ENCODE assay signal across 8 mouse cellular contexts in the genomic region with DNA sequence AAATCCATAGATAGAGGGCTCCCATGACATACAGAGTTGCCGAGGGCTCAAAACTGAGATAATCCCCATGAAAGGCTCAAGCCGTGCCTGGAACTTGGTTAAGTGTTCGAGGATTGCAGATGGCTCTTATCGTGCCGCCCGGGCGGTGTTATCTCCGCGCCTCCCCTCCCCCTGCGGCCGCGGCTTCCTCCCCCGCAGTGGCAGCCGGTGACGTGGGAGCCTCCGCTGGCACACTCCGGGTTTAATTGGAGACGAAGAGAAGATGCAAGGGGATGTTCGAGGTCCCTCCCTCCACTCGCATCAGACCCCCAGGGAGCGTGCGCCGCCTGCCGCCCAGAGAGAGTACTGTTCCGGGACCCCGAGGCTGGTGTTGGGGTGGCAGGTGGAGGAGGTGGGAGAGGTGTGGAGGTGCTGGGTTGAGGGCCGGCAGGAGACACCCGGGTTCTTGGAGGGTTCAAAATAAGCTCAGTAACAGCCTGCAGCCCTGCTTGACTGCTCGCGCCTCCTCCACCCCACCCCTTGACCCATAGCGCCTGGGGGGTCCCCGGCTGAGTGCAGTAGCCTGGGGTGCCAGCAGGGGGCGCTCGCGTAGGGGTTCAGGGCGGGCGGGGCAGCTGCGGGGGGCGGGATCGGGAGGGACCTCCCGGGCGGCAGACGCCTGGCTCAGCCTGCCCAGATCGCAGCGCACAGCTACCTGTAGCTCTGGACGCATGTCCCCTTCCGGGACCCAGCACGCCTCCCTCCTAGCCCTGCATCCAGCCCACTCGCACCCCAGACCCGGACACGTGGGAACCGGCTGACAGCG. TPM values are rescaled to one million over a fixed set of nuclear protein-coding genes. Genes with fewer than 3 reads are reported as not detected.
A peak's percentile ranks its signal among the peaks of the same experiment; 100 is the strongest.
DNase-seq lines count a peak whose midpoint lies in the region; ATAC-seq lines count a peak whose summit lies in the region.

A gene (plus strand): TSS at position 244 of the 805 bp plus-strand sequence.

- peaks cover 77% of the 10 kb centered on the region for H3K27me3 ChIP-seq in forebrain, embryonic 10.5 days (ENCODE audit: poor library complexity, severe bottlenecking)
- peaks cover 49% of the 10 kb centered on the region for H3K27me3 ChIP-seq in hindbrain, embryonic 14.5 days (ENCODE audit: control insufficient read depth, insufficient read depth, low read length)

- peak within 1 kb of the TSS; percentile 35 for H3K4me2 ChIP-seq in hindbrain, embryonic 14.5 days (replicated peaks)

- no peak within 1 kb of the TSS for H3K27ac ChIP-seq in brown adipose tissue, adult 24 weeks (replicated peaks; ENCODE audit: low read depth, low read length)
- H3K27ac ChIP-seq in forebrain, embryonic 10.5 days, result no peak within 1 kb of the TSS
- H3K27ac ChIP-seq in hindbrain, embryonic 14.5 days, result no peak within 1 kb of the TSS

- H3K4me3 ChIP-seq in brown adipose tissue, adult 24 weeks (ENCODE audit: insufficient read depth, low read depth, low read length), result peak within 1 kb of the TSS; percentile 38
- H3K4me3 ChIP-seq in forebrain, embryonic 10.5 days, result peak within 1 kb of the TSS; percentile 45
- peak within 1 kb of the TSS; percentile 19 for H3K4me3 ChIP-seq in hindbrain, embryonic 14.5 days (replicated peaks; ENCODE audit: low read length)

- WGBS in forebrain, embryonic 10.5 days, result 2% methylated on average over 50 of the region's 53 CpGs
- 1% methylated on average over 52 of the region's 53 CpGs for WGBS in hindbrain, embryonic 14.5 days

- DNase-seq in MN1 (ENCODE audit: low spot score), result peak; percentile 49
- DNase-seq in forebrain, embryonic 10.5 days (ENCODE audit: extremely low spot score, low spot score), result peak; percentile 53
- no peak for DNase-seq in hindbrain, embryonic 14.5 days (ENCODE audit: low spot score)
- DNase-seq in left cerebral cortex, adult 18-20 months (ENCODE audit: low spot score in 2 of 2), result peak; percentile 79 to 83
- DNase-seq in lung, postnatal 25 days (ENCODE audit: low spot score), result peak; percentile 42
- DNase-seq in retina, postnatal 1 day, result peak; percentile 77
- peak; percentile 92 to 94 for DNase-seq in thymus, postnatal 36 days

- no peaks in the 10 kb centered on the region for H3K36me3 ChIP-seq in forebrain, embryonic 10.5 days (replicated peaks)
- no peaks in the 10 kb centered on the region for H3K36me3 ChIP-seq in hindbrain, embryonic 14.5 days (replicated peaks; ENCODE audit: control insufficient read depth, insufficient read depth)

- H3K9me3 ChIP-seq in forebrain, embryonic 10.5 days, result no peaks in the 10 kb centered on the region
- H3K9me3 ChIP-seq in hindbrain, embryonic 14.5 days (ENCODE audit: control insufficient read depth, low read length), result no peaks in the 10 kb centered on the region

- H3K4me1 ChIP-seq in brown adipose tissue, adult 24 weeks (ENCODE audit: control insufficient read depth, insufficient read depth, insufficient read length, low read length), result peaks cover 2% of the 10 kb centered on the region; the same call in 1 of the 2 replicates
- peaks cover 15% of the 10 kb centered on the region for H3K4me1 ChIP-seq in forebrain, embryonic 10.5 days
- 0 out of 2 replicates have a peak, but pooled peaks cover 4% of the 10 kb centered on the region for H3K4me1 ChIP-seq in hindbrain, embryonic 14.5 days (replicated peaks; ENCODE audit: control insufficient read depth, insufficient read depth, low read length)

- no peak for ATAC-seq in hindbrain, embryonic 14.5 days (ENCODE audit: low FRiP score)

- no peak within 1 kb of the TSS for H3K9ac ChIP-seq in hindbrain, embryonic 14.5 days

RNA-seq across cellular contexts. Expression of the gene that starts here (rescaled TPM):
- not detected in 2 replicates for polyA plus RNA-seq in brown adipose tissue, adult 24 weeks (2012; ENCODE audit: insufficient read depth, insufficient read length, missing spikeins)
- polyA plus RNA-seq in forebrain, embryonic 10.5 days (2016; fragmentation: Nextera tagmentation; extraction: Ambion mirVana), result 0.21 and 0.24 TPM in 2 replicates
- 0.31 and 0.74 TPM in 2 replicates for polyA plus RNA-seq in hindbrain, embryonic 14.5 days (2014; fragmentation: Nextera tagmentation; extraction: Ambion mirVana)
- total RNA-seq in left cerebral cortex, adult 18-20 months (2021), result 10 to 100 TPM; 70.5 to 83.0 TPM

Comparison
In these comparisons a context has a peak if more than half of its experiments do, and no peak if none do; other contexts are left out.
1. Peak in DNase-seq and H3K4me3 ChIP-seq in forebrain, embryonic 10.5 days; RNA of the gene not detected or under 1 TPM.